9 mouse cellular contexts compared by ENCODE assay signal in the genomic region with DNA sequence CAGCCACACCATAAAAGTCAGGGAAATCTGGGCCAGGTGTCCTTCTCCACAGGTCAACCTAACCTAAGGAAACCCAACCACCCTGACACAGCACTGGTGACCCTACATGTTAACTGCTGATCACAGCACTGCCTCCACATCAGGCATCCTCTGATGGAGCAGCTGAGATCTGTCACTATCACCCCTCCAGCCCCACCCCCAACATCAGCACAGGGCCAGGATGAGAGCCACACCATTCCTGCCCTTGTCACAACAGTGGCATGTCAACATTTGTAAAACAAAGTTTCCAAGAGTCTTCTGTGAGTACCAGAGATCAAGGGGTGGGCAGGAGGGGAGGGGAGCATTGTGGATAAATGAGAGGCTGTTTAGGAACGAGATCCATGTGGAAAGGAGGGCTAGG. TPM values are rescaled to one million over a fixed set of nuclear protein-coding genes. Genes with fewer than 3 reads are reported as not detected.
DNase-seq lines count a peak whose midpoint lies in the region; ATAC-seq and TF ChIP-seq lines count a peak whose summit lies in the region.
"Had no signal": no experiment of that assay in that cellular context is flagged by ENCODE, and none has a peak within 500 bp of the region (broad histone marks: within the 10 kb centered on the region; RNA-seq: fewer than 3 reads in every experiment).

No protein-coding gene starts in this region.

- peak overlapping the region; percentile 92 for H3K4me2 ChIP-seq in kidney, postnatal 0 days (ENCODE audit: low read length)
- H3K4me2 ChIP-seq in forebrain, embryonic 12.5 days, result peak overlapping the region; percentile 89
- H3K4me2 ChIP-seq in limb, embryonic 13.5 days (replicated peaks), result peak overlapping the region; percentile 88
- peak overlapping the region; percentile 91 for H3K4me2 ChIP-seq in neural tube, embryonic 12.5 days (replicated peaks)

- H3K27me3 ChIP-seq in kidney, postnatal 0 days (ENCODE audit: insufficient read depth, low read length), result no peaks in the 10 kb centered on the region
- no peaks in the 10 kb centered on the region for H3K27me3 ChIP-seq in forebrain, embryonic 12.5 days
- no peaks in the 10 kb centered on the region for H3K27me3 ChIP-seq in limb, embryonic 13.5 days
- H3K27me3 ChIP-seq in neural tube, embryonic 12.5 days (replicated peaks), result no peaks in the 10 kb centered on the region

- WGBS in kidney, postnatal 0 days, result 17% methylated on average over 1 of the region's 1 CpGs
- 43% methylated on average over 1 of the region's 1 CpGs for WGBS in forebrain, embryonic 12.5 days
- 14% methylated on average over 1 of the region's 1 CpGs for WGBS in limb, embryonic 13.5 days
- 54% methylated on average over 1 of the region's 1 CpGs for WGBS in neural tube, embryonic 12.5 days

- no peaks in the 10 kb centered on the region for H3K36me3 ChIP-seq in kidney, postnatal 0 days (ENCODE audit: insufficient read depth, low read length)
- H3K36me3 ChIP-seq in forebrain, embryonic 12.5 days (replicated peaks), result peaks cover 6% of the 10 kb centered on the region
- 0 out of 2 replicates have a peak, but pooled peaks cover 3% of the 10 kb centered on the region for H3K36me3 ChIP-seq in limb, embryonic 13.5 days
- peaks cover 6% of the 10 kb centered on the region; the same call in 1 of the 2 replicates for H3K36me3 ChIP-seq in neural tube, embryonic 12.5 days

- no peak for TF ChIP-seq CTCF in kidney, postnatal 0 days (IDR thresholded peaks at IDR 0.05; ENCODE audit: low read depth)

- H3K9ac ChIP-seq in kidney, postnatal 0 days (ENCODE audit: low read depth, low read length), result 0 out of 2 replicates have a peak overlapping the region, but pooled peaks have one; percentile 54
- peak overlapping the region; percentile 9; the same call in 1 of the 2 replicates for H3K9ac ChIP-seq in forebrain, embryonic 12.5 days
- H3K9ac ChIP-seq in limb, embryonic 13.5 days, result peak overlapping the region; percentile 43
- H3K9ac ChIP-seq in neural tube, embryonic 12.5 days, result 0 out of 2 replicates have a peak overlapping the region, but pooled peaks have one; percentile 5

- DNase-seq in kidney, postnatal 0 days (ENCODE audit: low spot score), result no peak
- no peak for DNase-seq in kidney, postnatal 14 days
- DNase-seq in thymus, postnatal 0 days (ENCODE audit: low spot score), result no peak
- no peak for DNase-seq in spleen, postnatal 36 days (ENCODE audit: low spot score in 2 of 2)
- DNase-seq: cerebellum, adult 11 months had no signal

- H3K9me3 ChIP-seq in kidney, postnatal 0 days (replicated peaks; ENCODE audit: low read length), result no peaks in the 10 kb centered on the region
- H3K9me3 ChIP-seq in forebrain, embryonic 12.5 days, result no peaks in the 10 kb centered on the region
- H3K9me3 ChIP-seq in limb, embryonic 13.5 days, result no peaks in the 10 kb centered on the region
- no peaks in the 10 kb centered on the region for H3K9me3 ChIP-seq in neural tube, embryonic 12.5 days

- peaks cover 35% of the 10 kb centered on the region for H3K4me1 ChIP-seq in kidney, postnatal 0 days (replicated peaks; ENCODE audit: insufficient read depth, low read length)
- peaks cover 94% of the 10 kb centered on the region for H3K4me1 ChIP-seq in forebrain, embryonic 12.5 days
- H3K4me1 ChIP-seq in limb, embryonic 13.5 days, result peaks cover 81% of the 10 kb centered on the region
- peaks cover 69% of the 10 kb centered on the region for H3K4me1 ChIP-seq in neural tube, embryonic 12.5 days

- no peak for ATAC-seq in kidney, postnatal 0 days (replicated peaks; ENCODE audit: low FRiP score, low read depth)
- ATAC-seq in forebrain, embryonic 12.5 days (ENCODE audit: low FRiP score), result no peak
- ATAC-seq in limb, embryonic 13.5 days (ENCODE audit: low FRiP score, low read depth), result no peak
- ATAC-seq in neural tube, embryonic 12.5 days (ENCODE audit: low FRiP score, low read depth), result no peak

- no peak overlapping the region for H3K4me3 ChIP-seq in kidney, postnatal 0 days (replicated peaks; ENCODE audit: low read depth, low read length)
- H3K4me3 ChIP-seq in forebrain, embryonic 12.5 days (replicated peaks), result no peak overlapping the region
- peak overlapping the region; percentile 75 for H3K4me3 ChIP-seq in limb, embryonic 13.5 days
- H3K4me3 ChIP-seq in neural tube, embryonic 12.5 days, result no peak overlapping the region

- H3K27ac ChIP-seq in kidney, postnatal 0 days, result peak overlapping the region; percentile 96
- peak overlapping the region; percentile 96 for H3K27ac ChIP-seq in forebrain, embryonic 12.5 days
- H3K27ac ChIP-seq in limb, embryonic 13.5 days, result peak overlapping the region; percentile 93
- H3K27ac ChIP-seq in neural tube, embryonic 12.5 days, result peak overlapping the region; percentile 72; the same call in 1 of the 2 replicates

RNA-seq across cellular contexts. Expression of a gene that starts 12.8 kb away (rescaled TPM):
- polyA plus RNA-seq in kidney, postnatal 0 days (2015; fragmentation: Nextera tagmentation; extraction: Ambion mirVana), result 44.7 and 45.3 TPM in 2 replicates
- 330 and 331 TPM in 2 replicates for polyA plus RNA-seq in forebrain, embryonic 12.5 days (2016; fragmentation: Nextera tagmentation; extraction: Ambion mirVana)
- polyA plus RNA-seq in limb, embryonic 13.5 days (2015; fragmentation: Nextera tagmentation; extraction: Ambion mirVana), result 100 and 106 TPM in 2 replicates
- polyA plus RNA-seq in neural tube, embryonic 12.5 days (2016; fragmentation: Nextera tagmentation; extraction: Ambion mirVana), result 294 and 314 TPM in 2 replicates
- polyA plus RNA-seq in thymus, postnatal 0 days (2015; fragmentation: Nextera tagmentation; extraction: Ambion mirVana), result 24.2 and 29.9 TPM in 2 replicates

RNA-seq across cellular contexts. Expression of a gene that starts 48.7 kb away (rescaled TPM):
- not detected in 2 replicates for polyA plus RNA-seq in kidney, postnatal 0 days (2015; fragmentation: Nextera tagmentation; extraction: Ambion mirVana)
- polyA plus RNA-seq in forebrain, embryonic 12.5 days (2016; fragmentation: Nextera tagmentation; extraction: Ambion mirVana), result not detected in 2 replicates
- not detected in 2 replicates for polyA plus RNA-seq in limb, embryonic 13.5 days (2015; fragmentation: Nextera tagmentation; extraction: Ambion mirVana)
- not detected in 2 replicates for polyA plus RNA-seq in neural tube, embryonic 12.5 days (2016; fragmentation: Nextera tagmentation; extraction: Ambion mirVana)
- not detected in 2 replicates for polyA plus RNA-seq in thymus, postnatal 0 days (2015; fragmentation: Nextera tagmentation; extraction: Ambion mirVana)
- polyA plus RNA-seq: frontal cortex, adult 2 months had no signal
